Mouse (Mus musculus) lung, adult 2 months (tissue): ENCODE data around the gene Gm5478.

Experiments
- CTCF ChIP-seq: fragments of 200-500 bp; IDR thresholded peaks from 2 replicates; pipeline ENCODE4 v1.5.1; 2011; ENCODE audit warnings: mild to moderate bottlenecking, low read length, control low read depth; ENCODE audit not compliant: insufficient read depth
- POLR2A ChIP-seq: fragments of 200-500 bp; IDR thresholded peaks from 2 replicates; pipeline ENCODE4 v1.6.1; 2011; ENCODE audit warnings: low read depth, mild to moderate bottlenecking, control low read depth, low read length, borderline replicate concordance; ENCODE audit errors: extremely low read depth

DNA sequence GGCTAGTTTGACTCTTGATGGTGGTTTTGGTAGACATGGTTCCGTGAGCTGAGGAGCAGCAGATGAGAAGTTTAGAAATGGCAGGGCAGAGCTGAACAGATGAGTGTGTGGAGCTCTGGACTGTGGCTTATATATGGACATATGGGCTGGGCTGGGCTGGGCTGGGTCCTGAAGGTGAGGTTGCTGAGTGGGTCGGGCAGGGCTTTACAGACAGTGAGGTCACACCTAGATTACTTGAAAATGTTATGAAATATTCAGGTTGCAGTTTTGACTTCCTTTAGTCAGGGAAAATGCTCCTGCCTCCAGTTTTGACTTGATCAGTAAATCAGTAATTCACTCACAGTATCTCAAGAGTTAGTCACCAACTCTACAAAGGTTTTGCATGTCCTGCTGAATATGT is 33.0 kb upstream of the Gm5478 start, which contains the start of gene Krt6b:
- TF ChIP-seq CTCF (no peak), POLR2A (no peak)
